Comparison of ENCODE assay signal across 24 mouse cellular contexts in genomic region chr7:90261902-90262599, GRCm38 (mm10). TPM values are rescaled to one million over a fixed set of nuclear protein-coding genes. Genes with fewer than 3 reads are reported as not detected.
DNase-seq lines count a peak whose midpoint lies in the region; ATAC-seq lines count a peak whose summit lies in the region.
"Had no signal": no experiment of that assay in that cellular context is flagged by ENCODE, and none has a peak within 500 bp of the region (broad histone marks: within the 10 kb centered on the region; RNA-seq: fewer than 3 reads in every experiment).

No protein-coding gene starts in this region.

- no peaks in the 10 kb centered on the region for H3K9me3 ChIP-seq in limb, embryonic 13.5 days
- no peaks in the 10 kb centered on the region for H3K9me3 ChIP-seq in limb, embryonic 10.5 days (replicated peaks)
- H3K9me3 ChIP-seq in hindbrain, embryonic 10.5 days = no peaks in the 10 kb centered on the region
- no peaks in the 10 kb centered on the region for H3K9me3 ChIP-seq in midbrain, embryonic 12.5 days
- H3K9me3 ChIP-seq: G1E; heart, embryonic 13.5 days had no signal

- H3K9ac ChIP-seq in limb, embryonic 13.5 days = no peak overlapping the region
- no peak overlapping the region for H3K9ac ChIP-seq in midbrain, embryonic 12.5 days (replicated peaks)
- H3K9ac ChIP-seq: heart, embryonic 13.5 days had no signal

- H3K4me2 ChIP-seq in limb, embryonic 13.5 days (replicated peaks) = 0 out of 2 replicates have a peak overlapping the region, but pooled peaks have one; percentile 1
- H3K4me2 ChIP-seq in midbrain, embryonic 12.5 days (replicated peaks) = peak overlapping the region; percentile 28
- H3K4me2 ChIP-seq: heart, embryonic 13.5 days; liver, embryonic 11.5 days had no signal

- WGBS in limb, embryonic 13.5 days = 37% methylated on average over 7 of the region's 7 CpGs
- 36% methylated on average over 7 of the region's 7 CpGs for WGBS in limb, embryonic 10.5 days
- WGBS in hindbrain, embryonic 10.5 days = 33% methylated on average over 7 of the region's 7 CpGs
- WGBS in midbrain, embryonic 12.5 days = 26% methylated on average over 7 of the region's 7 CpGs

- H3K4me1 ChIP-seq in limb, embryonic 13.5 days = peaks cover 5% of the 10 kb centered on the region; the same call in 1 of the 2 replicates
- peaks cover 8% of the 10 kb centered on the region for H3K4me1 ChIP-seq in limb, embryonic 10.5 days
- H3K4me1 ChIP-seq in hindbrain, embryonic 10.5 days (replicated peaks) = peaks cover 17% of the 10 kb centered on the region
- H3K4me1 ChIP-seq in midbrain, embryonic 12.5 days = peaks cover 19% of the 10 kb centered on the region

- H3K27me3 ChIP-seq in limb, embryonic 13.5 days = no peaks in the 10 kb centered on the region
- H3K27me3 ChIP-seq in limb, embryonic 10.5 days (ENCODE audit: low read depth, poor library complexity, severe bottlenecking) = no peaks in the 10 kb centered on the region
- no peaks in the 10 kb centered on the region for H3K27me3 ChIP-seq in hindbrain, embryonic 10.5 days (ENCODE audit: insufficient read depth, poor library complexity, severe bottlenecking)
- no peaks in the 10 kb centered on the region for H3K27me3 ChIP-seq in midbrain, embryonic 12.5 days
- H3K27me3 ChIP-seq: heart, embryonic 13.5 days had no signal

- ATAC-seq in limb, embryonic 13.5 days (ENCODE audit: low FRiP score, low read depth) = no peak
- peak; percentile 78 for ATAC-seq in midbrain, embryonic 12.5 days (ENCODE audit: low FRiP score, low read depth)
- ATAC-seq in cerebellum, adult (ENCODE audit: insufficient number of reproducible peaks, low FRiP score, low TSS enrichment) = no peak
- no peak for ATAC-seq in erythroblast, adult 5-6 weeks (replicated peaks; ENCODE audit: low FRiP score, poor library complexity, severe bottlenecking)
- ATAC-seq: lung, postnatal 0 days had no signal

- no peak overlapping the region for H3K4me3 ChIP-seq in limb, embryonic 13.5 days
- no peak overlapping the region for H3K4me3 ChIP-seq in limb, embryonic 10.5 days
- H3K4me3 ChIP-seq in hindbrain, embryonic 10.5 days = peak overlapping the region; percentile 13; the same call in 1 of the 2 replicates
- no peak overlapping the region for H3K4me3 ChIP-seq in midbrain, embryonic 12.5 days
- H3K4me3 ChIP-seq: erythroblast, embryonic 14.5 days; heart, embryonic 13.5 days had no signal

- no peaks in the 10 kb centered on the region for H3K36me3 ChIP-seq in limb, embryonic 13.5 days
- no peaks in the 10 kb centered on the region for H3K36me3 ChIP-seq in limb, embryonic 10.5 days
- no peaks in the 10 kb centered on the region for H3K36me3 ChIP-seq in hindbrain, embryonic 10.5 days
- no peaks in the 10 kb centered on the region for H3K36me3 ChIP-seq in midbrain, embryonic 12.5 days
- H3K36me3 ChIP-seq: G1E; heart, embryonic 13.5 days had no signal

- DNase-seq in limb, embryonic 10.5 days (ENCODE audit: low spot score) = no peak
- DNase-seq in hindbrain, embryonic 10.5 days (ENCODE audit: low spot score) = no peak
- DNase-seq in retina, embryonic 14.5 days (ENCODE audit: low spot score) = peak; percentile 54
- DNase-seq in frontal cortex, adult 2 months (ENCODE audit: extremely low spot score in 1 of 2, low spot score in 1 of 2) = no peak
- DNase-seq: adrenal gland, postnatal 36 days; B cell, adult 2 months; cerebellum, adult 11-12 months; embryo, embryonic 11 days; right cerebral cortex, postnatal 25 days had no signal

- H3K27ac ChIP-seq in limb, embryonic 13.5 days = no peak overlapping the region
- no peak overlapping the region for H3K27ac ChIP-seq in limb, embryonic 10.5 days
- H3K27ac ChIP-seq in hindbrain, embryonic 10.5 days = peak overlapping the region; percentile 76
- peak overlapping the region; percentile 78 for H3K27ac ChIP-seq in midbrain, embryonic 12.5 days (replicated peaks)
- H3K27ac ChIP-seq: heart, embryonic 13.5 days had no signal

RNA-seq across cellular contexts. Expression of gene Ccdc83, which starts 3.5 kb away (rescaled TPM):
- polyA plus RNA-seq in limb, embryonic 13.5 days (2015; fragmentation: Nextera tagmentation; extraction: Ambion mirVana) = not detected in 2 replicates
- polyA plus RNA-seq in limb, embryonic 10.5 days (2016; fragmentation: Nextera tagmentation; extraction: Ambion mirVana) = not detected in 2 replicates
- not detected in 2 replicates for polyA plus RNA-seq in hindbrain, embryonic 10.5 days (2016; fragmentation: Nextera tagmentation; extraction: Ambion mirVana)
- polyA plus RNA-seq in midbrain, embryonic 12.5 days (2016; fragmentation: Nextera tagmentation; extraction: Ambion mirVana) = not detected in 2 replicates
- polyA plus RNA-seq in frontal cortex, adult 2 months (2012; rRNA removed) = not detected in 2 replicates
- not detected in 2 replicates for total RNA-seq in erythroblast, adult 5-6 weeks (2015; ENCODE audit: low replicate concordance)
- not detected in 2 replicates for total RNA-seq in erythroblast, adult 5-6 weeks (2017; ENCODE audit: low replicate concordance)
- total RNA-seq: adrenal gland, postnatal 36 days; gastrocnemius, adult 8-10 months; layer of hippocampus, adult 8-10 months; left cerebral cortex, postnatal 10 days; megakaryocyte-erythroid progenitor cell, adult 5-6 weeks had no signal
- polyA plus RNA-seq: erythroblast, embryonic 14.5 days; G1E; heart, embryonic 13.5 days; kidney, embryonic 14.5 days; liver, embryonic 11.5 days; thymus, postnatal 0 days had no signal

RNA-seq across cellular contexts. Expression of gene Sytl2, which starts 40.0 kb away (rescaled TPM):
- 13.8 and 16.0 TPM in 2 replicates for polyA plus RNA-seq in limb, embryonic 13.5 days (2015; fragmentation: Nextera tagmentation; extraction: Ambion mirVana)
- polyA plus RNA-seq in limb, embryonic 10.5 days (2016; fragmentation: Nextera tagmentation; extraction: Ambion mirVana) = 1.3 and 2.7 TPM in 2 replicates
- polyA plus RNA-seq in hindbrain, embryonic 10.5 days (2016; fragmentation: Nextera tagmentation; extraction: Ambion mirVana) = 2.7 and 2.9 TPM in 2 replicates
- polyA plus RNA-seq in midbrain, embryonic 12.5 days (2016; fragmentation: Nextera tagmentation; extraction: Ambion mirVana) = 2.2 and 3.2 TPM in 2 replicates
- 62.9 and 63.6 TPM in 2 replicates for polyA plus RNA-seq in frontal cortex, adult 2 months (2012; rRNA removed)
- total RNA-seq in erythroblast, adult 5-6 weeks (2015; ENCODE audit: low replicate concordance) = 0.38 and 0.63 TPM in 2 replicates
- 1.5 and 2.1 TPM in 2 replicates for total RNA-seq in erythroblast, adult 5-6 weeks (2017; ENCODE audit: low replicate concordance)
- polyA plus RNA-seq: G1E had no signal

Comparison
In these comparisons a context has a peak if more than half of its experiments do, and no peak if none do; other contexts are left out.
1. H3K27ac ChIP-seq: peak in hindbrain, embryonic 10.5 days (single experiment) and midbrain, embryonic 12.5 days (single experiment); none in limb, embryonic 13.5 days (single experiment) and limb, embryonic 10.5 days (single experiment).